Mouse (Mus musculus) heart, adult 2 months (tissue): ENCODE results near the gene OR5BS1P. TPM values are rescaled to one million over a fixed set of nuclear protein-coding genes. Genes with fewer than 3 reads are reported as not detected.
A peak's percentile ranks its signal among the peaks of the same experiment; 100 is the strongest.
"Not testable (repeated sequence)": the region's sequence is repeated elsewhere in the genome, so short reads cannot be mapped to it uniquely, and the experiment has no call there.

Experiments
- DNase-seq, 2 experiments: peaks; one replicate each; pipeline ENCODE4 v3.0.0; 2021
- H3K27ac ChIP-seq: fragments of 200-600 bp; 2 replicates; pipeline ENCODE4 v1.8.1; 2022
- H3K27me3 ChIP-seq: fragments of 200-500 bp; 2 replicates; pipeline ENCODE4 v1.6.1; 2012; ENCODE audit warnings: mild to moderate bottlenecking, low read length, inconsistent platforms, mixed read lengths; ENCODE audit not compliant: control insufficient read depth, insufficient read depth
- H3K36me3 ChIP-seq: fragments of 200-500 bp; 2 replicates; pipeline ENCODE4 v1.6.1; 2012; ENCODE audit warnings: low read length, inconsistent platforms; ENCODE audit not compliant: control insufficient read depth, insufficient read depth
- H3K4me1 ChIP-seq: fragments of 200-500 bp; 2 replicates; pipeline ENCODE4 v1.6.1; 2011; ENCODE audit warnings: low read length; ENCODE audit not compliant: control insufficient read depth, insufficient read depth
- H3K4me3 ChIP-seq: fragments of 200-600 bp; 2 replicates; pipeline ENCODE4 v1.8.1; 2022
- H3K79me2 ChIP-seq: fragments of 200-500 bp; replicated peaks from 2 replicates; pipeline ENCODE4 v1.6.1; 2012; ENCODE audit warnings: mild to moderate bottlenecking, inconsistent platforms, low read length, moderate library complexity, mixed read lengths; ENCODE audit not compliant: control insufficient read depth, insufficient read depth
- H3K9ac ChIP-seq: fragments of 200-500 bp; 2 replicates; pipeline ENCODE4 v1.6.1; 2012; ENCODE audit warnings: low read depth, mild to moderate bottlenecking, control low read depth, inconsistent platforms, low read length, mixed read lengths
- CTCF ChIP-seq: fragments of 200-600 bp; IDR thresholded peaks from 2 replicates; pipeline ENCODE4 v1.8.1; 2022; ENCODE audit warnings: antibody characterized with exemption, mild to moderate bottlenecking, moderate library complexity
- EP300 ChIP-seq: fragments of 200-500 bp; IDR thresholded peaks from 2 replicates; pipeline ENCODE4 v1.6.1; 2011; ENCODE audit warnings: low read depth, low read length, control low read depth; ENCODE audit not compliant: insufficient read depth
- POLR2A ChIP-seq: fragments of 200-500 bp; IDR thresholded peaks from 2 replicates; pipeline ENCODE4 v1.6.1; 2011; ENCODE audit warnings: mild to moderate bottlenecking, low read depth, low read length, control low read depth; ENCODE audit not compliant: insufficient read depth
- WGBS: fragments of 180-500 bp; shearing (Covaris S2); methylation state at CpG from one replicate; pipeline ENCODE4 v1.1.7; 2018; 5-methylcytosine and 5-hydroxymethylcytosine counted together
- intact Hi-C: fragments of 180-260 bp; cut with DNase I; formaldehyde crosslinking; loops from one replicate; pipeline ENCODE4 v1.15.1; 2025
- polyA plus RNA-seq: library from polyadenylated mRNA; depleted of rRNA; stranded (reverse); fragments of >200 nt; gene quantifications from 2 replicates; pipeline ENCODE4 v1.2.3, GENCODE M21; 2012
- total RNA-seq, 2 experiments: library from RNA; stranded (reverse); gene quantifications; 2 replicates each; pipeline ENCODE4 v1.2.3; 2021

Gene OR5BS1P
- total and polyA plus RNA-seq, 3 experiments, result not detected

DNA sequence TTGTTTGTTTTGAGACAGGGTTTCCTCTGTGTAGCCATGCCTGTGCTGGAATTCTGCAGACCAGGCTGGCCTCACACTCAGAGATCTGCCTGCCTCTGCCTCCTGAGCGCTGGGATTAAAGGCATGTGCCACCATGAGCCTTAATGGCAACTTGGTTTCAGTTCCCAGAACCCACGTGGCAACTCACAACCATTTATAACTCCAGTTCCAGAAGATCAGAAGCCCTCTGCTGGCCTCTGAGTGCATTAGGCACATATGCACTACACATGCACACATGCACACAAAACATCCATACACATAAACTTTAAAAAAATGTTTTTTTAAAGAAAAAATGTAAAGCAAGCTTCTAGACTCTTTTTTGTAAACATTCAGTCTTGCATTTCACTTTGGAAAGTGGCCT, 39.7 kb downstream of the OR5BS1P start:
- H3K79me2 ChIP-seq, result no peaks in the 10 kb centered on the region
- no peak overlapping the region for H3K4me3 ChIP-seq
- WGBS, result 65% methylated on average over 2 of the region's 2 CpGs
- H3K27ac ChIP-seq, result no peak overlapping the region
- TF ChIP-seq EP300, result no peak
- no peak for TF ChIP-seq CTCF
- TF ChIP-seq POLR2A, result no peak
- peaks cover 18% of the 10 kb centered on the region for H3K4me1 ChIP-seq
- H3K9ac ChIP-seq, result no peak overlapping the region
- no peaks in the 10 kb centered on the region for H3K27me3 ChIP-seq
- intact Hi-C loops, result loop anchor here (5.0 to 10.0 kb wide), 2 partner anchors 117 to 325 kb away; no protein-coding TSS in a partner anchor
- DNase-seq, result no peak
- H3K36me3 ChIP-seq, result no peaks in the 10 kb centered on the region

DNA sequence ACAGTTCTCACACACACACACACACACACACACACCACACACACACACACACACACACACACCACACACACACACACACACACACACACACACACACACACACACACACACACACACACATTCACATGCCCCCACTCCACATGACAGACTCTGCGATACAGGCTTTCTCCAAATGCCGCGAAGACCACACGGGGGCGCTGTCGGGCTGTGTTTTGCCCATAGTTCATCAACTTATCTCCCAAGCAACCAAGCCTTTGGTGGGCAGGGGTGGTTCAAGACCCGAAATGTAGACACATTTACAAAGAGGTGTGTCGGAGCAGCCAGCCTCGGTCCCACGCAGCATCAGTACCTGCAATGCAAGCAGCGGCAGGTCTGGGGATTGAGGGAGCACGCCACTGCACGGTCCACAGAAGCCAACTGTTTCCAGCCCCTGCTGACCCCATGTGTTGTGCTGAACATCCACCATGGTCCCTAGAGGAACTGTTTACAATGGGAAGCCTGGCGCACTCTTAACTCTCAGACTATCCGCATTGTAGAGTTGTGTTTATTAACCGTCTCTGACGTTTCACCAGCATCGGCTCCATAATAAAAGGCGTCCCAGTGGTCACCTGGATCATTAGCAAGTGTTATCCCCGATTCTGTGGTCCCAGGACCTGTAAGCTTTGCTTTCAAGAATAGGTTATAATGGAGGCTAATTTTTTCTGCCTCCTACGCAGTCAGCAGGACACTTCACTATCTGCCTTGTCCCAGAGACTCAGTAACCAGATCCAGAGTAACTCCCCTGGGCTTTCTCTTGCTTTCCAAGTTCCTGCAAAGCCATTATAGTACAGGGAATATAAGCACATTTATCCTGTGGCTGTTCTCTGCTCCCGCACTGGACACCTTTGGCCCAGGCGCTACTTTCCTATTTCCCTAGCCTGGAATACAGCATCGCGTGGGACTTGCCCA, 41.0 kb downstream of the OR5BS1P start:
- H3K9ac ChIP-seq, result peak overlapping the region; percentile 34
- intact Hi-C loops, result loop anchor here (2.0 kb wide), 2 partner anchors 56 to 106 kb away; no protein-coding TSS in a partner anchor
- H3K4me1 ChIP-seq, result peaks cover 15% of the 10 kb centered on the region
- DNase-seq, result peak; percentile 76 to 87
- 17% methylated on average over 25 of the region's 25 CpGs for WGBS
- peak overlapping the region; percentile 75 for H3K27ac ChIP-seq
- H3K27me3 ChIP-seq, result no peaks in the 10 kb centered on the region
- H3K4me3 ChIP-seq, result peak overlapping the region; percentile 48
- TF ChIP-seq POLR2A (no peak), CTCF (peak; percentile 71), EP300 (0 out of 2 replicates have a peak, but pooled peaks have one; percentile 44)
- no peaks in the 10 kb centered on the region for H3K79me2 ChIP-seq
- no peaks in the 10 kb centered on the region for H3K36me3 ChIP-seq

DNA sequence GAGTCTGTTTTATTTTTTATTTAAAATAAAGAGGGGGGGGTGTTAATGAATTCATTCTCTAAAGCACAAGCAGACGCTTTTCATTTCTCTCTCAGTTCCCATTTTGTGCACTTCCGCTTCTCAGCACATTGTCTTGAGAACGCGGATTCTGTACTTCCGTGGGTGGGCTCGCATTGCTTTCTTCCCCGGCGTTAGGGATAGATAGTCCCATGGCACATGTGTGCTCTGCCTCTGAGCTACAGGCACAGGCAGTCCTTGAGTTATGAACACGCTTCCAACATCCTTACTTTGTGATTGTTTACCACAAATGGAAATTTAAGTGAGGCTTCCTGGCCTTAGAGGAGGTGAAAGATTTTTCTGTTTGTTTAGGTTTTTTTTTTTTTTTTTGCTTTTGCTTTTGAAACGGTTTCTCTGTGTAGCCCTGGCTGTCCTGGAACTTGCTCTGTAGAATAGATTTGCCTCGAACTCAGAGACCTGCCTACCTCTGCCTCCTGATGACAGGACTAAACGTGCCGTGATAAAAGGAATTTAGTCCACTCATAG, 41.8 kb downstream of the OR5BS1P start:
- WGBS, result 38% methylated on average over 13 of the region's 13 CpGs
- Histone ChIP-seq H3K79me2 (no peaks in the 10 kb centered on the region), H3K9ac (no peak overlapping the region), H3K27me3 (no peaks in the 10 kb centered on the region), H3K27ac (peak overlapping the region; percentile 75), H3K36me3 (no peaks in the 10 kb centered on the region), H3K4me1 (peaks cover 13% of the 10 kb centered on the region), H3K4me3 (peak overlapping the region; percentile 48)
- TF ChIP-seq EP300, result no peak
- TF ChIP-seq POLR2A, result peak; percentile 31; the same call in 1 of the 2 replicates
- intact Hi-C loops, result loop anchor here (2.0 kb wide), 2 partner anchors 55 to 105 kb away; no protein-coding TSS in a partner anchor
- DNase-seq, result peak; percentile 45 to 67

- intact Hi-C loops, result no loop called here
- Histone ChIP-seq H3K4me1 (peaks cover 13% of the 10 kb centered on the region), H3K79me2 (no peaks in the 10 kb centered on the region), H3K4me3 (no peak overlapping the region), H3K27ac (peak overlapping the region; percentile 75), H3K27me3 (no peaks in the 10 kb centered on the region), H3K9ac (no peak overlapping the region), H3K36me3 (no peaks in the 10 kb centered on the region)
- no peak for TF ChIP-seq EP300
- TF ChIP-seq POLR2A, result no peak
- no peak for TF ChIP-seq CTCF
- WGBS, result 50% methylated on average over 8 of the region's 8 CpGs
- DNase-seq, result peak; percentile 34 to 40
Measured at GRCm38 (mm10) chr15:98512232-98512631, 42.5 kb downstream of the OR5BS1P start.

DNA sequence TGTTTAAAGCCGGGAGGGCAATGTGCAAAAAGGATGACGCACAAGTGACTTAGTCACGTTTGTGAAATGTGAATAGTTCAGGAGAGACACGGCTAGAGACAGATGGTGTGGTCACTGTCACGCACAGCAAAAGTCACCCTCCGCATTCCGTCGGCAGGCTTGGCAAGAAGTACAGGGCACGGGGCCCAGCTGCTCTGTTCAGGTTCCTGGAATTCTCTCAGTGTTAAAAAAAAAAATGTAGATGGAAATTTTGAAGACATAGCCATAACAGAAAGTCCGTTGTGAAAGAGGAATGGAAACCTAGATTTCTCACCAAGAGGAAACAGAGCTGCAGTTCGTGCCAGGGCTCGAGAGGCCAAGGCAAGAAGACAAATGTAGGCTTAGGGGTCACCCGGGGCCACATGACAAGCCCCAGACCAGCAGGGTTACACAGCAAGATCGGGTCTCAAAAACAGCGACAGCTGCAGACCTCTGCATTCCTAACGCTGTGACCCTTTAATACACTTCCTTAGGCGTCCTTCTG, 43.2 kb downstream of the OR5BS1P start:
- peak overlapping the region; percentile 43; the same call in 1 of the 2 replicates for H3K9ac ChIP-seq
- peaks cover 13% of the 10 kb centered on the region for H3K4me1 ChIP-seq
- DNase-seq, result peak; percentile 71 to 77
- intact Hi-C loops, result no loop called here
- peak overlapping the region; percentile 26; the same call in 1 of the 2 replicates for H3K4me3 ChIP-seq
- WGBS, result 2% methylated on average over 17 of the region's 17 CpGs
- no peaks in the 10 kb centered on the region for H3K27me3 ChIP-seq
- TF ChIP-seq CTCF (no peak), EP300 (peak; percentile 79)
- peak overlapping the region; percentile 75 for H3K27ac ChIP-seq
- no peaks in the 10 kb centered on the region for H3K36me3 ChIP-seq
- H3K79me2 ChIP-seq, result no peaks in the 10 kb centered on the region

DNA sequence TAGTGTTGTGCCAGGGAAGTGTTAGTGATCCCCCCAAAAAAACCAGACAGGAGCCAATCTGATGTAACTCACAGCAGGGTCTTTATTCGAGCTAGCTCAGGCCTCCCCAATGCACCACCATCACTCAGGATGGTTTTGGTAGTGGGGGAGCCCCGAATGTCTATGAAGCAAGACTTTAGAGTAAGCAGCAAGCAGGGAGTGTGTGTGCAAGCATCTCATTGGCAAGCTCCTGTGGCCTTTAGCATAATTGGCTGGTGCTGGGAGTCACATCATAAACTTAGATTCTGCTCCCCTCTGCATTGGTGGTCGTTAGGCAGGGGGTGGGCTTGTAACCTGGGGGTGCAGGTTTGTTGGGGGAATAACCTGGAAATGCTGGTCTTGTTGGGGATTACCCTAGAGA, 44.0 kb downstream of the OR5BS1P start:
- intact Hi-C loops, result loop anchor here (2.0 kb wide), 1 partner anchor 21 kb away; the partner anchor contains the start of gene Kansl2
- 54% methylated on average over 3 of the region's 3 CpGs for WGBS
- DNase-seq, H3K36me3 ChIP-seq, H3K79me2 ChIP-seq, H3K4me3 ChIP-seq, H3K9ac ChIP-seq, H3K27me3 ChIP-seq: not testable (repeated sequence)
- Histone ChIP-seq H3K27ac (peak overlapping the region; percentile 75; the same call in 1 of the 2 replicates), H3K4me1 (peaks cover 13% of the 10 kb centered on the region)
